Mouse (Mus musculus) G1E-ER4 (cell line): Measurements from ENCODE around the gene Mrps14. TPM values are rescaled to one million over a fixed set of nuclear protein-coding genes. Genes with fewer than 3 reads are reported as not detected.

Experiments
- GATA1 ChIP-seq: IDR thresholded peaks from one replicate; pipeline ENCODE4 v1.8.0; 2012; ENCODE audit warnings: low read length, inconsistent platforms
- polyA plus RNA-seq: library from polyadenylated mRNA; stranded (reverse); fragments of >175 nt; gene quantifications from 2 replicates; pipeline ENCODE4 v1.2.3, GENCODE M21; 2012

Gene Mrps14
- polyA plus RNA-seq, 1 experiment = 1.7 TPM

DNA sequence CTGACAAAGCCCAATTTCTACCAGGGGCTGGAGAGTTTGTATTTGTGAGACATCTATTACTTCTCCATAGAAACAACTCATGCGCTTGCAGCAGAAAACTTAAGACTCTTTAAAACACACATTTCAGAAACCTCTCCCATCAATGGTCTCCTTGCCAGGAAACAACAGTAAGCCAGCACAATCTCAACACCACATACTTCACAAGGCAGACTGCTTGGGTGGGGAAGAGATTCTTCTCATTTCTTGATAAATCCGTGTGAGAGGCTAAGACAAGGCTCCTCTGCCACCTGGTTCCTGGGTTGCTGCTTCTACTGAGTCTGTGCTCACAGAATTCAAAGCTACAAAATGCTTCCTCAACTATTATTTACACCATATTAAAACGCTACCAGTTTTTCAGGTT, 54.8 kb downstream of the Mrps14 start:
- TF ChIP-seq GATA1 = no peak

DNA sequence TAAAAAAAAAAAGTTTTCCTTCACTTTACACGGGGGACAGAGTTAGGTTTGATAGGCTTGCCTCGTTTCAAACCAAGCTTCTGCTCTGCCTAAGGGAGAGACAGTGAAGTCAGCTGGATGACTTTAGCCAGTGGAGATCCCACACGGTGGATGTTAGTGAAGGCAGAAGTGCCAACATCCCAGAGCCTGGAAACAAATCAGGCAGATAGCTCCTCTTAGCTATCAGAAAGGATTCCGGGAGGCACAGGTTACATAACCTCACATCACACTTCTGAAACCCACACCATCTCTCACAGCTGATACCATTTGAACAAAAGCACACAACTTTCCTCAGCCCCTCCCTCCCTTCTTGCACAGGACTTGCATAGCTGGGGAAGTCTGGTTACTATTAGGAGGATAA, 55.8 kb downstream of the Mrps14 start:
- TF ChIP-seq GATA1 = no peak

GRCm38 (mm10) chr1:160251388-160252007, 56.5 kb downstream of the Mrps14 start:
- TF ChIP-seq GATA1 = no peak

Other genes with a start within 250 kb of the Mrps14 start
- gene 4930523C07Rik, start 150.8 kb upstream of the Mrps14 start, polyA plus RNA-seq = not detected in 2 replicates
- gene Tnn, start 41.6 kb upstream of the Mrps14 start, polyA plus RNA-seq = not detected in 2 replicates
- gene Cacybp, start 17.7 kb downstream of the Mrps14 start, polyA plus RNA-seq = 86.2 and 113 TPM in 2 replicates